Mouse (Mus musculus): ENCODE measurements around the gene Gnao1.

Gene Gnao1

DNA sequence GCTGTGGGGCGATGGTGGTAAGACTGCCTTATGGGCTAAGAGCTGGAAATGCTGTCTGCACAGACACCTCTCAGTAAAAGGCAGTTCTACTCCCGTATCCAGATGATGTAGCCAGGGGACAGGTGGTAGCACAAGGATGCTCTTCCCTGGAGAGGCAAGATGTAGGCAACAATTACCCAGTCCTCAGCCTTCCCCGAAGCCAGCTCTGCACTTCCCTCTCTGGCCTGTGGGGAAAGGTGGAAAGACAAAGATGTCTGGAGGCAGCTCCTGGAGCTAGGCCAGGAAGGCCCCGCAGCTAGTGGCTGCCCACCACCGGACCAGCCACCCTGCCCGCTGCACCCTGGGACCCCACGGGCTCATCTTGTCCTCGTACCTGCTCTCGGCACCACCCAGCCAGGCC, 142.7 kb downstream of the Gnao1 start:
- DNase-seq = no peak

- DNase-seq = no peak
Measured at GRCm38 (mm10) chr8:93958402-93958801, 148.6 kb downstream of the Gnao1 start.

DNA sequence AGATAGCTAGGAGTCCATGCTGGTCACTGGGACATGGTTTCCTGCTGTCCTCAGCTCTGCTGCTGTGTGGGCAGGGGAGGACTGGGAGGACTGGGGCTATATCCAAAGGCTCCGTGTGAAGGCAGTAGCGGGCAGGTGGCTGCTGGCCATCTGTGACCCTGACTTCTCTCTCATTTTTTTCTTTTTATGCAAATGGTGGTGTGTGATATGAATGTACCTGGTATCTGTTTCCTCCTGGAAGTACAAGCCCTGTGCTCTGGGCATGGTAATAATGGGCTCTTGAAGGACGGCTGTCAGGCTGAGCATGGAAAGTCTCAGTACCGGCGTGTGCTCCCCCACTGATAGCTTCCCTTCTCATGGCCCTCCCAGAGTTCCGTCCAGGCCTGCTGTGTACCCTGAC, 151.1 kb downstream of the Gnao1 start:
- DNase-seq = no peak

GRCm38 (mm10) chr8:93968293-93968692, 158.5 kb downstream of the Gnao1 start:
- DNase-seq = no peak

DNA sequence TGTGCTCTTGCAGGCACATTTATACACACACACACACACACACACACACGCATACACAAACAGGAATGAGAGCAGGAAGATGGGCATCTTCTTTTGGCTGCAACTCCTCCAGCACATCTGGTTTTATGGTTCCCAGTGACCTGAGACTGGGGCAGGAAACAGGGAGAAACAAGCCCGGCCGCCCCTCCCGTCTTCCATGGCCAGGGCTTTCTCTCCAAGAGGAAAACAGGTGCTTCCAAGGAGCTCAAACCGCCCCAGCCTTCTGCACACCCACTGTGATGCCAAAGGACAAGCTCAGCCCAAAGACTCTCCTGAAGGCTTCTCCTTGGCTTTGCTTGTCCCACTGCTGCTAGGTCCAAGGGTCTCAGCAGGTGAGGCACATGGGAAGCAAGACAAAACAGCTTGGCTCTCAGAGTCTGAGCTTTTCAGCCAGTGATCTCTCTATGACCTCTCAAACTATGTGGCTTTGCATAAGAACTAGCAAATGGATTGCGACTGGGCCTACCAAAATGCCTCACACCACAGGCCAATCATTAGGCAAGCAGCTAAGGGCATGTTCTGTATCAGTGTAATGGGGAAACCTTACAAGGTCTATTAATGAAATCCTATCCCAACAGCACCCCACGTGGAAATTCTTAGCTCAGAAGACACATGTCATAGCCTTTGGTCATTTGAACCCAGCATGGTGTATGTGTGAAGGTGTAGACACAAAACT, 160.0 kb downstream of the Gnao1 start:
- no peak for DNase-seq

GRCm38 (mm10) chr8:93971451-93971850, 161.7 kb downstream of the Gnao1 start:
- no peak for DNase-seq

- no peak for DNase-seq
Measured at GRCm38 (mm10) chr8:93972211-93972610, 162.4 kb downstream of the Gnao1 start.

- DNase-seq = no peak
Measured at GRCm38 (mm10) chr8:93972971-93973734, 163.4 kb downstream of the Gnao1 start.

GRCm38 (mm10) chr8:93973831-93974375, 164.1 kb downstream of the Gnao1 start:
- DNase-seq = no peak

GRCm38 (mm10) chr8:93974602-93975186, 164.9 kb downstream of the Gnao1 start:
- no peak for DNase-seq

DNA sequence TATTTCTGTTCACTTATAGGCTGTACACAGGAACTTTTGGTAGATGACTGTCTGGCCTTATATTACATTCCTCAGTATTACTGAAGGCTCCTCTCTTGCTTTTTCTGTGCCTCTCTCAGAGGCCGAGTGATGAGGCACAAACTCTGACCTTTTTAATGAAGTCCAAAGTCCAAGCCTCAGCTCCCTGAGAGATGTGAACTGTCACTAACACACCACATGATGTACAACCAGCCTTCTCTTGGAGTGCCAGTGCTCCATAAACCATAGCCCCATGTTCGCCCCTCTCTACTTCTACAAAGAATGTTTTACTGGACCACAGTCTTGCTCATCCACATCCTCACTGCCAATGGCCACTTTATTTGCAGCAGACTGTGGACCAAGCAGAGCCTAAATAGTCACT, 165.6 kb downstream of the Gnao1 start:
- DNase-seq = no peak

GRCm38 (mm10) chr8:93976446-93977211, 166.9 kb downstream of the Gnao1 start:
- DNase-seq = no peak

DNA sequence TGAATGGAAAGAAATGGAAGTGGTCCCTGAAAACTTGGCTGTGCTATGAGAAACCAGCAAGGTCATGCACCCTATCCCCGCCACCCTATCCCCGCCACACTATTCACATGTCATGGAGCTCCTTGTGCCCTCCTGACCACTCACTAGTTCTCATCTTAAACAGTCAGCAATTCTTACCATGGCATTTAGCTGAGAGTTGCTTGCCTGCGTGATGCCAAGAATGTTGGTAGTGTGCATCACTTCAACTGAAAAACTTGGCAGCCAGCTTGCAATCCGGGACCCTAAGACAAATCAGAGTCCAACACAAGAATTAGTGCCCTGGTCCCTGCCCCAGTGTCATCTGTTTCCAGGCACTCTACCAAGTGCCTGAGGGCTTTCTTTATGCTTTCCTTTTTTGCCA, 170.4 kb downstream of the Gnao1 start:
- no peak for DNase-seq

- no peak for DNase-seq
Measured at GRCm38 (mm10) chr8:93981679-93982215, 172.0 kb downstream of the Gnao1 start.

GRCm38 (mm10) chr8:93983827-93984226, 174.1 kb downstream of the Gnao1 start:
- no peak for DNase-seq

DNA sequence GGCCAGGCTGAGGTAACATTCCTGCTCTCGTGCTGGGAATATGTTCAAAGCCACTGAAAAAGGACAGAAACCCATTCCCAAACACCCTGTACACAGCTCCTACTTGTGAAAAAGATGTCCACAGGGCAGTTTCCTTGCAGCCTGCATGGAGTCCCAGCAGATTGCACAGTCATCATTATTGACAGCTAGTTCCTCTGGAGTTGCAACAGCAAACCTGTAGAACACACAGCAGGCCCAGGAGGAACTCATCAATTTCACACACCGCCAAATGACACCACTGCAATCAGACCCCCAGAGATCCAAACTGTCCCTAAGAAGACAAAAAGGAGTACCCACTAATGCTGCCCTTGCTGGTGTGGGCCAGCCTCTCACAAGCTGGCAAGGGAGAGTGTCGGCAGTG, 175.0 kb downstream of the Gnao1 start:
- no peak for DNase-seq

- no peak for DNase-seq
Measured at GRCm38 (mm10) chr8:93989739-93990138, 180.0 kb downstream of the Gnao1 start.

GRCm38 (mm10) chr8:93998961-93999360, 189.2 kb downstream of the Gnao1 start:
- no peak for DNase-seq

DNA sequence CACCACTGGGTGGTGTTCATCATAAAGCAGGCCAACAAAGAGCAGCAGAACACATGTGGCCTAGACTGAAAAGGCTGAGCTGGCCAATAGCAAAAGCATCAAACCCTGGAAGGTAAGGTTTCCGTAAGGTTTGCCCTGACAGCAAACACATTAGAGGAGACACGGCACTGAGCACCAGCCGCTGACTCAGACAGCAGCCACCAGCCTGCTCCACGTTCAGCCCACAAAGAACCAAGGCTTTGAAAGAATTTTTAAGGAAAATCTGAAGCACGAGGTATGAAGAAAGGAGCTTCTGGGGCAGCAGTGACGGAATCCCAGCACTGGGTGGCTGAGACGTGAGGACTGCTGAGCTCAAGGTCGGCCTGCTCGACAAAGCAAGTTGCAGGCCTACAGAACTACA, 194.4 kb downstream of the Gnao1 start:
- no peak for DNase-seq

DNA sequence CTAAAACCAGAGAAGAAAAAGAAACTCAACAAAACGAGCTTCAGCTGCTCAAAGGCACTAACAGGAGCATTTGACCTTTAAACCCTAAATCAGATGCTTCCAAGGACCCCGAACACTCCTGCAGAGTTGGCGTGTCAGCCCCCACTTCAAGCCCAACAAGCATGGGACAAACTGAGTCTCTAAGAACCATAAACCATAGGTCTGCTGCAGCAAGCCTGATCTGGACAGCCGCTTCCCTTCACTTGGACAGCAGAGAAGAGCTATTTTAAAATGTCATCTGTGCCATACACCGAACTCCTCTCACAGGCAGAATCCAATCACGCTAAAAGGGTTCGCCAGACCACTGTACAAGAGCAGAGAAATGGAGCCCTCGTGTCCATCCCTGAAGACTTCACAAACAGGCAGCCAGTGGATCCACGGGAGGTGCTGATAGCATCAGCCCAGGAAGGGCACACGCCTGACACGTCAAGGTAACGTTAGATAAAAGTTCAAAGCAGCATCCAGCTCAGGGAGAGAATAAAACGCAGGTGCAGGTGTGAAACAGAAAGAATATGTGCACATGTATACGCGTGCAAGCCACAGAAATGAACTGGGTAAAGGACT, 199.6 kb downstream of the Gnao1 start:
- DNase-seq = no peak

DNA sequence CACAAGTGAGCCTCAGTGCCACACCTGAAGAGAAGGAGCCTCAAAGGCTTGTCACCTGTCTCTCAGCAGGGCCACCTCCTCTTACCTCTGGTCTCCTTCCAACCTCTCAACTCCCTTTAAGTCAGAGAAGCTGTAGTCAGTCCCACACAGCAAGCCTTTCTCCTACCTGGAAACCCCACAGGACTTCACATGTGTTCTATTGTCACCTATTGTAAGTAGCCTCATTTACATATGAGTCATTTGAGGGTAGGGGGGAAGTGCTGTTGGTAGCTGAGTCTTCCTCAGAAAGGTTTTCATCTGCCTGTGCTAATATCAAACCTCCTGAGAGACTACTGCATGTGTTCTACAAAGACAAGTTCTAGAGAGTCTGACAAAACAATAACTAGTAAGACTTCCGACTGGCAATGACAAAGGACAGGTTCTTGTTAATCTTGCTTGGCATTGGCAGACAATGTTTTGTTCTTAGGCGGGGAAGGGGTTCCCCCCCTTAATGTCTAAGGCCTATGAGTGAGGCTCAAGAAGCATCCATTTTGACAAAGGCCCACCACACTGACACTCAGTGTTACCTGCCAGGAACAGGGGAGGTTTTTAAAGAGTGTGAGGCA, 200.4 kb downstream of the Gnao1 start:
- no peak for DNase-seq
